Mouse (Mus musculus) stomach, postnatal 0 days (tissue): ENCODE data around the gene Tex2.

ENCODE experiments used
- CTCF ChIP-seq: IDR thresholded peaks from 2 replicates; pipeline ENCODE4 v1.5.1; 2016; ENCODE audit warnings: antibody characterized with exemption, low read depth, mild to moderate bottlenecking, moderate library complexity
- EP300 ChIP-seq: optimal IDR thresholded peaks from 2 replicates; pipeline ENCODE3; 2016; ENCODE audit warnings: antibody characterized with exemption

GRCm38 (mm10) chr11:106506211-106506610 lies 107.0 kb downstream of the Tex2 start:
- TF ChIP-seq EP300 (no peak), CTCF (peak; percentile 37)
